Mouse (Mus musculus): ENCODE data around the gene Tmem43.
"Not testable (repeated sequence)": the region's sequence is repeated elsewhere in the genome, so short reads cannot be mapped to it uniquely, and the experiment has no call there.

Tmem43 gene

GRCm38 (mm10) chr6:91472868-91473804 is at the start of gene Tmem43, which contains the start of gene Chchd4:
TSS of gene Tmem43 (plus strand) at chr6:91473703.
TSS of gene Chchd4 (minus strand) at chr6:91473546.
- DNase-seq (ENCODE audit: low spot score in 2 of 2), result peak; percentile 98 to 99

GRCm38 (mm10) chr6:91424151-91424550 is 49.4 kb upstream of the Tmem43 start:
- DNase-seq (ENCODE audit: low spot score in 2 of 2), result no peak

- peak; percentile 89 to 95 for DNase-seq (ENCODE audit: low spot score in 2 of 2)
Observed at GRCm38 (mm10) chr6:91440474-91441144, 32.9 kb upstream of the Tmem43 start.

GRCm38 (mm10) chr6:91441145-91441662 is 32.3 kb upstream of the Tmem43 start:
- no peak for DNase-seq (ENCODE audit: low spot score in 2 of 2)

- no peak for DNase-seq (ENCODE audit: low spot score in 2 of 2)
Observed at GRCm38 (mm10) chr6:91445316-91445715, 28.2 kb upstream of the Tmem43 start.

GRCm38 (mm10) chr6:91449472-91450225 is 23.9 kb upstream of the Tmem43 start:
- no peak for DNase-seq (ENCODE audit: low spot score in 2 of 2)

- DNase-seq (ENCODE audit: low spot score in 2 of 2), result no peak
Observed at GRCm38 (mm10) chr6:91452056-91452455, 21.4 kb upstream of the Tmem43 start.

GRCm38 (mm10) chr6:91454546-91454945 is 19.0 kb upstream of the Tmem43 start:
- no peak for DNase-seq (ENCODE audit: low spot score in 2 of 2)

- DNase-seq (ENCODE audit: low spot score in 2 of 2), result no peak
Observed at GRCm38 (mm10) chr6:91459471-91459870, 14.0 kb upstream of the Tmem43 start.

GRCm38 (mm10) chr6:91465756-91466155 is 7.7 kb upstream of the Tmem43 start:
- no peak for DNase-seq (ENCODE audit: low spot score in 2 of 2)

- DNase-seq (ENCODE audit: low spot score in 2 of 2), result no peak
Observed at GRCm38 (mm10) chr6:91467106-91467505, 6.4 kb upstream of the Tmem43 start.

GRCm38 (mm10) chr6:91470712-91471111 is 2.8 kb upstream of the Tmem43 start:
- no peak for DNase-seq (ENCODE audit: low spot score in 2 of 2)

GRCm38 (mm10) chr6:91471427-91471826 is 2.1 kb upstream of the Tmem43 start:
- DNase-seq (ENCODE audit: low spot score in 2 of 2), result not testable (repeated sequence)

- DNase-seq (ENCODE audit: low spot score in 2 of 2), result no peak
Observed at GRCm38 (mm10) chr6:91472319-91472718, 1.2 kb upstream of the Tmem43 start.

- DNase-seq (ENCODE audit: low spot score in 2 of 2), result no peak
Observed at GRCm38 (mm10) chr6:91473805-91474440, 420 bp downstream of the Tmem43 start.

- no peak for DNase-seq (ENCODE audit: low spot score in 2 of 2)
Observed at GRCm38 (mm10) chr6:91474441-91475190, 1.1 kb downstream of the Tmem43 start.

GRCm38 (mm10) chr6:91476541-91476940 is 3.0 kb downstream of the Tmem43 start:
- no peak for DNase-seq (ENCODE audit: low spot score in 2 of 2)

GRCm38 (mm10) chr6:91483371-91483770 is 9.9 kb downstream of the Tmem43 start:
- no peak for DNase-seq (ENCODE audit: low spot score in 2 of 2)

- DNase-seq (ENCODE audit: low spot score in 2 of 2), result peak; percentile 32 to 34
Observed at GRCm38 (mm10) chr6:91486736-91487453, 13.4 kb downstream of the Tmem43 start.

Measured in heart, adult 9 months (tissue).